Mouse (Mus musculus) gastrocnemius, adult 18-20 months (tissue): ENCODE data around the gene Rbm11. TPM values are rescaled to one million over a fixed set of nuclear protein-coding genes. Genes with fewer than 3 reads are reported as not detected.

Experiments used
- DNase-seq: peaks from one replicate; pipeline ENCODE4 v3.0.0; 2021; ENCODE audit warnings: low spot score
- long read RNA-seq, 2 experiments: library from polyadenylated mRNA; stranded (forward); transcript quantifications; one replicate each; pipeline ENCODE4 v2.0.0; 2021
- total RNA-seq, 2 experiments: library from RNA; stranded (reverse); gene quantifications; 2 replicates each; pipeline ENCODE4 v1.2.3; 2021

Rbm11 gene
- total RNA-seq: not detected
- long read RNA-seq, experiment 1: 0 reads
- long read RNA-seq, experiment 2: 0 reads

- peak; percentile 60 for DNase-seq
Measured at GRCm38 (mm10) chr16:75592671-75593500, at the start of gene Rbm11. Rbm11 (plus strand) TSS chr16:75592844.

DNA sequence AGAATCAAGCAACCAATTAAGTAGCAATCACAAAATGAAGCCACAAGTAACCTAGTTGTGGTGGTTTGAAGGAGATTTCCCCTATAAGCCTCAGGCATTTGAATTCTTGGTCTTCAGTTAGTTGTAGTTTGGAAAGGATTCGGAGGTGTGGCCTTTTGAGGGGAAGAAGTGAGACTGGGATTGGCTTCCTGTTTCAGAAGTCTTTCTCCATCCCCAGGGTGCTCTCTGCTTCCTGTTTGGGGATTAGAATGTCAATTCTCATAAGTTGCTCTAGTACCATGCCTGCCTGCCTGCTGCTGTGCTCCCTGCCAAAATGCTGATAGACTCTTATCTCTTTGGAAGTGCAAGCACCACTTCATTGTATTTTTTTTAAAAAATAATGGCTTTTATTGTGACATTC, 47.3 kb upstream of the Rbm11 start:
- no peak for DNase-seq

- DNase-seq: no peak
Measured at GRCm38 (mm10) chr16:75562910-75563309, 29.7 kb upstream of the Rbm11 start.

- no peak for DNase-seq
Measured at GRCm38 (mm10) chr16:75582279-75582678, 10.4 kb upstream of the Rbm11 start.

DNA sequence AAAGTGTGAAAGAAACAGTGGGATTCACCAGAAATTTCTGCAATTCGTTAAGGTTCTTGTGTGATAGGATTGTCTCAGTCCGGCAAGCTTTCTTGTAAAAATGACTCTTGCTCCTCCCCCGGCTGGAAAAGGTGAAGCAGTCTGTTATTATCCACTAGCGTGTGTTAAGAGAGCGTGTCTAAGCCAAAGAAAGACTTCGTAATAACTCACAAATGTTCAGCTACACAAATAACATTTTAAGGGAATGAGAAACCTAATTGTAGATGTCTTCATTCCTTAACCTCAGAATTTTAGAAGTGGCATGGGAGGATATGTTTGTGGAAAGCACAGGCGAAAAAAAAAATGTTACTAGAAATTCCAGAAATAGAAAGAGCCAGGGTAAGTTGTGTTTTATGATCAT, 6.7 kb upstream of the Rbm11 start, which contains the start of gene Lipi:
Gene Lipi (minus strand): TSS at position 101 of the 400 bp plus-strand sequence.
- DNase-seq: no peak

DNA sequence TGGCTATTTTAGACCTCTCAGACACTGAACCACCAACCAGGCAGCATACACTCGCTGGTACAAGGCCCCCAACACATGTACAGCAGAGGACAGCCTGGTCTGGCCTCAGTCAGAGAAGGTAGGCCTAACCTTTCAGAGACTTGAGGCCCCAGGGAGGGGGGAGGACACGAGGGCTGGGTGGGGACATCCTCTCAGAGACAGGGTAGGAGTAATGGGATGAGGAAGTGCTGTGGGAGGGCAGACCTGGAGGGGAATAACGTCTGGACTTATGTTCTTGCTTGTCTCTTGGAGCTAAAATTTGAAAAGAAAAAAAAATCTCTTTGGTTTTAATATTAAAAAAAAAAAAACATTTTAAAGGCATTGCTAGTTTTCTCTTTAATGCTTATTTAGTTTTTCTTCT, 6.2 kb upstream of the Rbm11 start:
- DNase-seq: no peak

GRCm38 (mm10) chr16:75593501-75594183, 998 bp downstream of the Rbm11 start:
- no peak for DNase-seq

- no peak for DNase-seq
Measured at GRCm38 (mm10) chr16:75606415-75606814, 13.8 kb downstream of the Rbm11 start.

DNA sequence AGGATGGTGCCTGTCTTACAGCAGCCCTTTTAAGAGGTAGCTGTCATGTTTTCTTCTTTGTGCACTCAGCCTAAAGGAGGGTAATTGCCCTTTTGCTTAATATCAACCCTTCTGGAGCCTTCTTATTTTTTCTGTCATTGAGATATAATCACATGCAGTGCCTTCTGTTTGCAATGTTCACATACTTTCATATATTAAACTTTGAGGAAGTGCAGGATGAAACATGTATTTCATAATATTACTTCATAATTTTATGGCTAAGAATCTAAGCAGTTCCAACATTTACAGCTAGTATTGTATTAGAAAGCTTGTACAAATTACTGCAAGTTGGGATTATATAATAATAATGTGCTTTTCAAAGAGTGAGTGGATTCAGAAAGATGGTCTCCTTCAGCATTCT, 19.9 kb downstream of the Rbm11 start:
- no peak for DNase-seq

DNA sequence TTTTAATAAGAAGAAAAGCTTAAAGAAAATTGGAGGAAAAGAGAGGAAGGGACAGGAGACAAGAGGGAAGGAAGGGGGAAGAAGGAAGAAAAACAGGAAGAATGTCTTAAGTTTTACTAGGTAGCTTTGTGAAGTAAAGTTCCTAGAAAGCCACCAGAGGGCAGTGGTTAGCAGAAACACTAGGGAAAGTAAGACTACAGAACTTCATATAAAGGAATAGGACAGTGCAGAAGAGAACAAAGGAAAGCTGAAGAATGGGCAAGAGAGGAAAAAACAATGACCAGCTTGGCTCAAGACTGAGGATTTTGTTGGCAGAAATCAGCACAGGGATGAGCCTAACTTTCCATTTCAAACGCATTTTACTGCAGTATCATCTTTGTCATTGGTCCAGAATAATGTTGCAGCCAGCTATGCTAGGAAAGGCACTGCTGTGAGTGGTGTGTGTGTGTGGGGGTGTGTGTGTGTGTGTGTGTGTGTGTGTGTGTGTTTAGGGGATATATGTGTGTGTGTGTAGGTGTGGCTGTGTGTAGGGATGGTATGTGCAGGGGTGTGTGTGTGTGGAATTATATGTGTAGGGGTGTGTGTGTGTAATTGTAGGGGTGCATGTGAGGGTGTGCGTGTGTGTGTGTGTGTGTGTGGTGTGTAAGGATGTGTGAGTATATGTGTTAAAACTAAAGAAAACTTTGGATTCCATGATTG, 25.2 kb downstream of the Rbm11 start:
- DNase-seq: peak; percentile 22

- DNase-seq: no peak
Measured at GRCm38 (mm10) chr16:75627862-75628261, 35.2 kb downstream of the Rbm11 start.

Other genes starting within 250 kb of the Rbm11 start
- not detected for gene Lipi, start 6.8 kb upstream of the Rbm11 start, total RNA-seq
- gene Hspa13, start 174.3 kb downstream of the Rbm11 start, total RNA-seq: 1 to 10 TPM; 8.1 to 8.8 TPM